Mouse (Mus musculus) cerebellum, adult 2 months (tissue): ENCODE data around the gene Atp5h. TPM values are rescaled to one million over a fixed set of nuclear protein-coding genes. Genes with fewer than 3 reads are reported as not detected.
"Not testable (repeated sequence)": the region's sequence is repeated elsewhere in the genome, so short reads cannot be mapped to it uniquely, and the experiment has no call there.

Source experiments
- DNase-seq, 2 experiments: peaks; one replicate each; pipeline ENCODE4 v3.0.0; 2021
- H3K27ac ChIP-seq: fragments of 200-500 bp; 2 replicates; pipeline ENCODE4 v1.5.1; 2012; ENCODE audit warnings: low read length, control low read depth, inconsistent platforms; ENCODE audit not compliant: insufficient read depth
- H3K27me3 ChIP-seq: fragments of 200-500 bp; 2 replicates; pipeline ENCODE4 v1.6.1; 2012; ENCODE audit warnings: inconsistent platforms, mild to moderate bottlenecking, low read length, moderate library complexity; ENCODE audit not compliant: control insufficient read depth, insufficient read depth
- H3K4me1 ChIP-seq: fragments of 200-500 bp; 2 replicates; pipeline ENCODE4 v1.6.1; 2011; ENCODE audit warnings: low read length; ENCODE audit not compliant: control insufficient read depth, insufficient read depth
- H3K4me3 ChIP-seq: fragments of 200-500 bp; replicated peaks from 2 replicates; pipeline ENCODE3; 2011; ENCODE audit warnings: mild to moderate bottlenecking, low read depth, low read length, control low read depth; ENCODE audit not compliant: insufficient read depth
- CTCF ChIP-seq: fragments of 200-500 bp; IDR thresholded peaks from 2 replicates; pipeline ENCODE4 v1.5.1; 2011; ENCODE audit warnings: low read depth, mild to moderate bottlenecking, control low read depth, low read length, moderate library complexity, borderline replicate concordance; ENCODE audit not compliant: insufficient read depth
- POLR2A ChIP-seq: fragments of 200-500 bp; IDR thresholded peaks from 2 replicates; pipeline ENCODE4 v1.6.1; 2011; ENCODE audit warnings: low read length, control low read depth, borderline replicate concordance; ENCODE audit not compliant: insufficient read depth
- WGBS: fragments of 180-500 bp; shearing (Covaris S2); methylation state at CpG from one replicate; pipeline ENCODE4 v1.1.7; 2018; 5-methylcytosine and 5-hydroxymethylcytosine counted together
- polyA plus RNA-seq: library from polyadenylated mRNA; depleted of rRNA; stranded (reverse); fragments of >200 nt; gene quantifications from 2 replicates; pipeline ENCODE4 v1.2.3, GENCODE M21; 2012

Gene Atp5h
- polyA plus RNA-seq, 1 experiment = 972 TPM

DNA sequence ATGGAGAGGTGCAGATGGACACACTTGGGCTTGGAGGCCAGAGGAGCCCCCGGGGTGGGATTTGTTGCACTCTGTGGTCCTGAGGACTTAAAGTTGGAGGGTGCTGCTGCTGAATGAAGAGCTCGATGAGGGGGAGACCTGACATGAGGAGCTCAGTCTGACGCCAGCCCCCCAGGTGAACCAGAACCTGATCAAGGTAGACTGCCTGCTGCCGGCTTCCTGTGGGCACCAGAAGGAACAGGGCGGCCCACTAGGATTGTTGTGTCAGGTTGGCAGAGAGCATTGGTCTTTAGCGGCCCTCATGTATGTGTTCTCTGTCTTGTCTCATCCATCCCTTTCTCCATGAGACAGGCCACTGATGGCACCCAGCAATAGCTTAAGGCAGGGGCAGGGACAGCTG, 14.0 kb downstream of the Atp5h start:
- Histone ChIP-seq H3K4me3 (no peak overlapping the region), H3K27me3 (no peaks in the 10 kb centered on the region), H3K4me1 (peaks cover 6% of the 10 kb centered on the region), H3K27ac (no peak overlapping the region)
- WGBS = 88% methylated on average over 6 of the region's 6 CpGs
- TF ChIP-seq POLR2A (no peak), CTCF (no peak)
- no peak for DNase-seq

GRCm38 (mm10) chr11:115403338-115404124, 16.2 kb downstream of the Atp5h start, which contains the start of gene Mrpl58:
Gene Mrpl58, plus strand, starts transcription at chr11:115403752.
- H3K4me3 ChIP-seq = peak within 1 kb of the TSS; percentile 78
- no peaks in the 10 kb centered on the region for H3K27me3 ChIP-seq
- WGBS = 3% methylated on average over 50 of the region's 50 CpGs
- TF ChIP-seq CTCF (no peak), POLR2A (peak; percentile 81)
- H3K4me1 ChIP-seq = peaks cover 17% of the 10 kb centered on the region
- peak; percentile 90 to 94 for DNase-seq
- peak within 1 kb of the TSS; percentile 69 for H3K27ac ChIP-seq

- peaks cover 21% of the 10 kb centered on the region for H3K4me1 ChIP-seq
- peak; percentile 84 to 85 for DNase-seq
- H3K27ac ChIP-seq = peak overlapping the region; percentile 98
- H3K27me3 ChIP-seq = no peaks in the 10 kb centered on the region
- WGBS = 3% methylated on average over 11 of the region's 11 CpGs
- peak overlapping the region; percentile 65 for H3K4me3 ChIP-seq
- TF ChIP-seq CTCF = no peak
- peak; percentile 33; the same call in 1 of the 2 replicates for TF ChIP-seq POLR2A
These were observed 19.0 kb downstream of the Atp5h start for GRCm38 (mm10) chr11:115400630-115401391.

- Histone ChIP-seq H3K4me3 (peak overlapping the region; percentile 65), H3K27ac (peak overlapping the region; percentile 98), H3K4me1 (peaks cover 27% of the 10 kb centered on the region), H3K27me3 (no peaks in the 10 kb centered on the region)
- peak; percentile 42 to 50 for DNase-seq
- TF ChIP-seq CTCF (no peak), POLR2A (no peak)
- WGBS = 23% methylated on average over 3 of the region's 3 CpGs
These were observed 19.6 kb downstream of the Atp5h start for GRCm38 (mm10) chr11:115400126-115400525.

- 55% methylated on average over 7 of the region's 7 CpGs for WGBS
These were observed 21.7 kb downstream of the Atp5h start for GRCm38 (mm10) chr11:115398085-115398484.

DNA sequence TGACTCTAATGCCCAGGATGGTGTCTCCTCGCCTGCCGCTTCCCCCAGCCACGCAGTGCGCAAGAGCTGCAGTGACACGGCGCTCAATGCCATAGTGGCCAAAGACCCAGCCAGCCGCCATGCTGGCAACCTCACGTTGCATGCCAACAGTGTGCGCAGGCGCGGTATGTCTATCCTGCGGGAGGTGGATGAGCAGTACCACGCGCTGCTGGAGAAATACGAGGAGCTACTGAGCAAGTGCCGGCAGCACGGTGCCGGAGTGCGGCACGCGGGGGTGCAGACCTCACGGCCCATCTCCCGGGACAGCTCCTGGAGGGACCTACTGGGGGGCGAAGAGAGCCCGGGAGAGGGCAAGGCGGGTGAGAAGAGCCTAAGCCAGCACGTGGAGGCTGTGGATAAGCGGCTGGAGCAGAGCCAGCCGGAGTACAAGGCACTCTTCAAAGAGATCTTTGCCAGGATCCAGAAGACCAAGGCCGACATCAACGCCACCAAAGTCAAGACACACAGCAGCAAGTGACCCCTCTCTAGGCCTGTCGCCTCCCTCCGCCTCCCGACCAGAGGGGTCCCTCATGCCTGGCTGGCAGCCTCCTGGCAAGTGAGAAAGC, 25.9 kb downstream of the Atp5h start:
- Histone ChIP-seq H3K4me3 (peak overlapping the region; percentile 14), H3K27me3 (no peaks in the 10 kb centered on the region), H3K4me1 (peaks cover 23% of the 10 kb centered on the region), H3K27ac (peak overlapping the region; percentile 27)
- no peak for TF ChIP-seq CTCF
- peak; percentile 38; the same call in 1 of the 2 replicates for TF ChIP-seq POLR2A
- DNase-seq = peak; percentile 83 to 86
- WGBS = 26% methylated on average over 34 of the region's 34 CpGs

More at GRCm38 (mm10) chr11:115398085-115398484, 21.7 kb downstream of the Atp5h start:
- no peak for DNase-seq
- no peak overlapping the region for H3K27ac ChIP-seq
- peaks cover 39% of the 10 kb centered on the region for H3K4me1 ChIP-seq
- no peak overlapping the region for H3K4me3 ChIP-seq
- H3K27me3 ChIP-seq = no peaks in the 10 kb centered on the region
- TF ChIP-seq CTCF (no peak), POLR2A (no peak)

GRCm38 (mm10) chr11:115391358-115391757, 28.4 kb downstream of the Atp5h start:
- Histone ChIP-seq H3K27ac (no peak overlapping the region), H3K4me3 (no peak overlapping the region), H3K4me1 (peaks cover 22% of the 10 kb centered on the region), H3K27me3 (no peaks in the 10 kb centered on the region)
- no peak for DNase-seq
- 91% methylated on average over 7 of the region's 7 CpGs for WGBS
- TF ChIP-seq CTCF (no peak), POLR2A (no peak)

- H3K4me3 ChIP-seq, H3K27ac ChIP-seq, H3K27me3 ChIP-seq, DNase-seq: not testable (repeated sequence)
- peaks cover 22% of the 10 kb centered on the region for H3K4me1 ChIP-seq
- 87% methylated on average over 3 of the region's 3 CpGs for WGBS
These were observed 32.9 kb downstream of the Atp5h start for GRCm38 (mm10) chr11:115386859-115387258.
